Mouse (Mus musculus): ENCODE data around the gene Lrr1. TPM values are rescaled to one million over a fixed set of nuclear protein-coding genes. Genes with fewer than 3 reads are reported as not detected.
A peak's percentile ranks its signal among the peaks of the same experiment; 100 is the strongest.
"Not testable (repeated sequence)": the region's sequence is repeated elsewhere in the genome, so short reads cannot be mapped to it uniquely, and the experiment has no call there.

Gene Lrr1
- total RNA-seq, 2 experiments from 2014 or later = 0.27 to 0.31 TPM

GRCm38 (mm10) chr12:69159578-69159940 is 9.1 kb upstream of the Lrr1 start:
- DNase-seq = no peak
- intact Hi-C loops (cut with DNase I; ENCODE audit: low total_unique reads) = no loop called here

GRCm38 (mm10) chr12:69160677-69161076 is 7.9 kb upstream of the Lrr1 start:
- intact Hi-C loops (cut with DNase I; ENCODE audit: low total_unique reads); DNase-seq: not testable (repeated sequence)

GRCm38 (mm10) chr12:69163586-69163985 is 5.0 kb upstream of the Lrr1 start:
- intact Hi-C loops (cut with DNase I; ENCODE audit: low total_unique reads); DNase-seq: not testable (repeated sequence)

GRCm38 (mm10) chr12:69164904-69165303 is 3.7 kb upstream of the Lrr1 start:
- intact Hi-C loops (cut with DNase I; ENCODE audit: low total_unique reads) = no loop called here
- no peak for DNase-seq

GRCm38 (mm10) chr12:69166861-69167581 is 1.6 kb upstream of the Lrr1 start:
- DNase-seq; intact Hi-C loops (cut with DNase I; ENCODE audit: low total_unique reads): not testable (repeated sequence)

GRCm38 (mm10) chr12:69167656-69168460 is 756 bp upstream of the Lrr1 start:
- intact Hi-C loops (cut with DNase I; ENCODE audit: low total_unique reads) = no loop called here
- DNase-seq = no peak

GRCm38 (mm10) chr12:69171307-69171706 is 2.7 kb downstream of the Lrr1 start:
- intact Hi-C loops (cut with DNase I; ENCODE audit: low total_unique reads) = no loop called here
- no peak for DNase-seq

- intact Hi-C loops (cut with DNase I; ENCODE audit: low total_unique reads) = no loop called here
- DNase-seq = no peak
Measured at GRCm38 (mm10) chr12:69175975-69176374, 7.4 kb downstream of the Lrr1 start.

- intact Hi-C loops (cut with DNase I; ENCODE audit: low total_unique reads) = no loop called here
- no peak for DNase-seq
Measured at GRCm38 (mm10) chr12:69177526-69177925, 8.9 kb downstream of the Lrr1 start.

- intact Hi-C loops (cut with DNase I; ENCODE audit: low total_unique reads) = no loop called here
- DNase-seq = no peak
Measured at GRCm38 (mm10) chr12:69179371-69179770, 10.8 kb downstream of the Lrr1 start.

GRCm38 (mm10) chr12:69181800-69182199 is 13.2 kb downstream of the Lrr1 start:
- intact Hi-C loops (cut with DNase I; ENCODE audit: low total_unique reads) = loop anchor here (10.0 kb wide), 1 partner anchor 413 kb away; no protein-coding TSS in a partner anchor
- no peak for DNase-seq

- DNase-seq = peak; percentile 99
- intact Hi-C loops (cut with DNase I; ENCODE audit: low total_unique reads) = loop anchor here (10.0 kb wide), 1 partner anchor 411 kb away; no protein-coding TSS in a partner anchor
Measured at GRCm38 (mm10) chr12:69183583-69184308, 15.1 kb downstream of the Lrr1 start, which contains the start of the genes Rpl36al and Mgat2. TSS of gene Rpl36al (minus strand) at chr12:69184083. TSS of gene Mgat2 (plus strand) at chr12:69184157.

- intact Hi-C loops (cut with DNase I; ENCODE audit: low total_unique reads) = loop anchor here (10.0 kb wide), 1 partner anchor 410 kb away; no protein-coding TSS in a partner anchor
- peak; percentile 67 for DNase-seq
Measured at GRCm38 (mm10) chr12:69184342-69185295, 16.0 kb downstream of the Lrr1 start.

- intact Hi-C loops (cut with DNase I; ENCODE audit: low total_unique reads) = loop anchor here (10.0 kb wide), 1 partner anchor 409 kb away; no protein-coding TSS in a partner anchor
- no peak for DNase-seq
Measured at GRCm38 (mm10) chr12:69185371-69185770, 16.8 kb downstream of the Lrr1 start.

GRCm38 (mm10) chr12:69186811-69187471 is 18.3 kb downstream of the Lrr1 start:
- intact Hi-C loops (cut with DNase I; ENCODE audit: low total_unique reads) = loop anchor here (10.0 kb wide), 1 partner anchor 408 kb away; no protein-coding TSS in a partner anchor
- no peak for DNase-seq

GRCm38 (mm10) chr12:69190074-69190473 is 21.5 kb downstream of the Lrr1 start:
- intact Hi-C loops (cut with DNase I; ENCODE audit: low total_unique reads) = no loop called here
- DNase-seq = no peak

- no peak for DNase-seq
- intact Hi-C loops (cut with DNase I; ENCODE audit: low total_unique reads) = no loop called here
Measured at GRCm38 (mm10) chr12:69190522-69190921, 21.9 kb downstream of the Lrr1 start.

GRCm38 (mm10) chr12:69191396-69191795 is 22.8 kb downstream of the Lrr1 start:
- intact Hi-C loops (cut with DNase I; ENCODE audit: low total_unique reads) = no loop called here
- DNase-seq = no peak

Measured in gastrocnemius, postnatal 14 days (tissue).